In the genomic region with DNA sequence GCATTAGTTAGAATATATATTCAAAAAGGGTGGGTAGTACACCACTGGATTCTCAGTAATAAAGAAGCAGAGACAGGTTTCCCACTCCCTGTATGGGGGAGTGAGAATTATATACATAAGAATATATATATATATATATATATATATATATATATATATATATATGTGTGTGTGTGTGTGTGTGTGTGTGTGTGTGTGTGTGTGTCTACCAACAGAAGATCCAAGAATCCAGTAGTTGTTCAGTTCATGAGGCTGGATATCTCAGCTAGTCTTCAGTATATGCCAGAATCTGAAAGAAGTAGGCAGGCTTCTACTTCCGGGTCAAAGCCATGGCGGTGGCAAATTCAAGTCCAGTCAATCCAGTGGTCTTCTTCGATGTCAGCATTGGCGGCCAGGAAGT, we compare ENCODE assay signal across 6 mouse cellular contexts. TPM values are rescaled to one million over a fixed set of nuclear protein-coding genes. Genes with fewer than 3 reads are reported as not detected.
"Had no signal": no experiment of that assay in that cellular context is flagged by ENCODE, and none has a peak within 500 bp of the region (broad histone marks: within the 10 kb centered on the region; RNA-seq: fewer than 3 reads in every experiment).

A gene (plus strand): TSS at position 301 of the 400 bp plus-strand sequence.

RNA-seq across cellular contexts. Expression of the gene that starts here (rescaled TPM):
- polyA plus RNA-seq: kidney, postnatal 0 days; lung, embryonic 15.5 days; macrophage; midbrain, embryonic 11.5 days; neural tube, embryonic 14.5 days; spleen, adult 2 months had no signal
